ENCODE assay signal across 8 mouse cellular contexts in the genomic region with DNA sequence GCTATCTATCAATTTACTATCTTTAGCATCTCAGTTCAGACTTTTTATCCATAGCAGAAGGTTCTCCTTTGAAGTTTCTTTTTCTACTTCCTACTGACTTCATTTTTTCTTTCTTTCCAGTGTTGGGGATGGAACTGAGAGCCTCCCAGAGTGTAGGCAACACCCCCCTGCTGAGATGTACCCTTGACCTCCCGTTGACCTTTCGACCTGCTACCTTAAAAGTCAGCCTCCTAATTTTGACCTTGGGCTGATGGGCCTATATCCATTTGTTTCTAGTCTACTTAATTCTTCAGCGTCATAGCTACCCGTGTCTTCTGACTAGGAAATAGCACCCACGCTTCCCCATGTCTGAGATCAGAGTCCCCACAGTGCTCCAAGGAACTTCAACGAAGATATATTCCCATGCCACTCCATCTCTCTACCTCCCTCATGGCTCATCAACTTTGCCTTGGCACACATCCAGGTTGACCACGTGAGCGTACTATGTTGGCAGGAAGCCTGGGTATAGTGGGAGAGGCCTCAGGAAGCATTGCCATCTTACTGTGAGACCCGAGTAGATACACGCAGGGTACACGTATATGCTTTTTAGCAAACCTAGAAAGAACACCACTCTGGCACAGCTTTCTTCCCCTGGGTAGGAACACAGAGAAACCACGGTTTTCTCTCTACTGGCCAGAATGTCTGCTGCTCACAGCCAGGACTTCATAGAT. TPM values are rescaled to one million over a fixed set of nuclear protein-coding genes. Genes with fewer than 3 reads are reported as not detected.
DNase-seq lines count a peak whose midpoint lies in the region; ATAC-seq and TF ChIP-seq lines count a peak whose summit lies in the region.

No protein-coding gene starts in this region.

- peak overlapping the region; percentile 49 for H3K4me2 ChIP-seq in embryonic facial prominence, embryonic 14.5 days (ENCODE audit: low read depth, low read length)
- H3K4me2 ChIP-seq in heart, postnatal 0 days (ENCODE audit: low read depth, low read length) = peak overlapping the region; percentile 66
- peak overlapping the region; percentile 60 for H3K4me2 ChIP-seq in lung, embryonic 14.5 days

- TF ChIP-seq CTCF in heart, postnatal 0 days (IDR thresholded peaks at IDR 0.05; ENCODE audit: low read depth) = no peak
- TF ChIP-seq CTCF in lung, embryonic 14.5 days (IDR thresholded peaks at IDR 0.05; ENCODE audit: low read depth) = no peak

- ATAC-seq in embryonic facial prominence, embryonic 14.5 days (ENCODE audit: low read depth) = peak; percentile 79
- peak; percentile 82 for ATAC-seq in heart, postnatal 0 days (ENCODE audit: insufficient read depth, low read depth)
- ATAC-seq in lung, embryonic 14.5 days (ENCODE audit: insufficient read depth) = peak; percentile 64
- ATAC-seq in erythroblast, adult 5-6 weeks (replicated peaks; ENCODE audit: low FRiP score, poor library complexity, severe bottlenecking) = no peak

- H3K36me3 ChIP-seq in embryonic facial prominence, embryonic 14.5 days (ENCODE audit: control insufficient read depth, insufficient read depth, low read length) = no peaks in the 10 kb centered on the region
- H3K36me3 ChIP-seq in heart, postnatal 0 days (replicated peaks; ENCODE audit: control insufficient read depth, insufficient read depth, low read length) = no peaks in the 10 kb centered on the region
- no peaks in the 10 kb centered on the region for H3K36me3 ChIP-seq in lung, embryonic 14.5 days (ENCODE audit: insufficient read depth)

- H3K27ac ChIP-seq in embryonic facial prominence, embryonic 14.5 days (replicated peaks; ENCODE audit: low read depth, low read length) = peak overlapping the region; percentile 84
- peak overlapping the region; percentile 80 for H3K27ac ChIP-seq in heart, postnatal 0 days (ENCODE audit: low read depth)
- 0 out of 2 replicates have a peak overlapping the region, but pooled peaks have one; percentile 43 for H3K27ac ChIP-seq in lung, embryonic 14.5 days (ENCODE audit: low read depth)

- no peaks in the 10 kb centered on the region for H3K27me3 ChIP-seq in embryonic facial prominence, embryonic 14.5 days (replicated peaks; ENCODE audit: control insufficient read depth, insufficient read depth, low read length)
- no peaks in the 10 kb centered on the region for H3K27me3 ChIP-seq in heart, postnatal 0 days (ENCODE audit: control insufficient read depth, insufficient read depth, low read length)
- H3K27me3 ChIP-seq in lung, embryonic 14.5 days (ENCODE audit: insufficient read depth, low read length) = no peaks in the 10 kb centered on the region

- peak overlapping the region; percentile 23; the same call in 1 of the 2 replicates for H3K4me3 ChIP-seq in embryonic facial prominence, embryonic 14.5 days (ENCODE audit: low read depth, low read length)
- peak overlapping the region; percentile 26 for H3K4me3 ChIP-seq in heart, postnatal 0 days (ENCODE audit: low read depth, low read length)
- peak overlapping the region; percentile 13; the same call in 1 of the 2 replicates for H3K4me3 ChIP-seq in lung, embryonic 14.5 days (ENCODE audit: low read depth, low read length)

- 52% methylated on average over 12 of the region's 12 CpGs for WGBS in embryonic facial prominence, embryonic 14.5 days
- 37% methylated on average over 12 of the region's 12 CpGs for WGBS in heart, postnatal 0 days
- WGBS in large intestine, adult 2 months = 27% methylated on average over 12 of the region's 12 CpGs
- 45% methylated on average over 12 of the region's 12 CpGs for WGBS in lung, embryonic 14.5 days

- DNase-seq in 3T3-L1 (ENCODE audit: low read depth, low spot score) (peak; percentile 86), adipocyte (ENCODE audit: low spot score) (peak; percentile 74)
- DNase-seq in embryonic facial prominence, embryonic 14.5 days (ENCODE audit: low spot score) = peak; percentile 90
- DNase-seq in heart, postnatal 0 days (ENCODE audit: low spot score) = peak; percentile 87
- peak; percentile 95 for DNase-seq in large intestine, adult 2 months (ENCODE audit: low read depth, low spot score)
- peak; percentile 91 for DNase-seq in lung, embryonic 14.5 days
- peak; percentile 42 for DNase-seq in retina, postnatal 7 days (ENCODE audit: low read depth, low spot score)

- TF ChIP-seq EP300 in heart, postnatal 0 days (IDR thresholded peaks at IDR 0.05; ENCODE audit: low read depth) = no peak

- no peaks in the 10 kb centered on the region for H3K9me3 ChIP-seq in embryonic facial prominence, embryonic 14.5 days (ENCODE audit: control insufficient read depth, low read length)
- H3K9me3 ChIP-seq in heart, postnatal 0 days (replicated peaks; ENCODE audit: control insufficient read depth, low read length) = no peaks in the 10 kb centered on the region
- no peaks in the 10 kb centered on the region for H3K9me3 ChIP-seq in lung, embryonic 14.5 days (ENCODE audit: low read depth, low read length)

- peaks cover 6% of the 10 kb centered on the region for H3K4me1 ChIP-seq in embryonic facial prominence, embryonic 14.5 days (ENCODE audit: control insufficient read depth, insufficient read depth, low read length)
- H3K4me1 ChIP-seq in heart, postnatal 0 days (ENCODE audit: control insufficient read depth, insufficient read depth) = peaks cover 8% of the 10 kb centered on the region
- H3K4me1 ChIP-seq in lung, embryonic 14.5 days (ENCODE audit: insufficient read depth) = 0 out of 2 replicates have a peak, but pooled peaks cover 4% of the 10 kb centered on the region

- peak overlapping the region; percentile 42; the same call in 1 of the 2 replicates for H3K9ac ChIP-seq in embryonic facial prominence, embryonic 14.5 days (ENCODE audit: low read depth, low read length)
- peak overlapping the region; percentile 44; the same call in 1 of the 2 replicates for H3K9ac ChIP-seq in heart, postnatal 0 days (replicated peaks; ENCODE audit: low read depth, low read length)
- peak overlapping the region; percentile 31; the same call in 1 of the 2 replicates for H3K9ac ChIP-seq in lung, embryonic 14.5 days

RNA-seq across cellular contexts. Expression of a gene that starts 46.6 kb away (rescaled TPM):
- polyA plus RNA-seq in embryonic facial prominence, embryonic 14.5 days (2014; fragmentation: Nextera tagmentation; extraction: Ambion mirVana) = 16.6 and 17.0 TPM in 2 replicates
- not detected in 2 replicates for total RNA-seq in heart, postnatal 0 days (2014; rRNA removed; ENCODE audit: low replicate concordance)
- polyA plus RNA-seq in heart, postnatal 0 days (2015; fragmentation: Nextera tagmentation; extraction: Ambion mirVana) = 1.2 and 1.9 TPM in 2 replicates
- 0.17 TPM in 1 of 2 replicates, not detected in the other for polyA plus RNA-seq in large intestine, adult 2 months (2012; rRNA removed)
- polyA plus RNA-seq in lung, embryonic 14.5 days (2014; fragmentation: Nextera tagmentation; extraction: Ambion mirVana) = 2.0 and 4.0 TPM in 2 replicates
- total RNA-seq in erythroblast, adult 5-6 weeks (2015; ENCODE audit: low replicate concordance) = not detected in 2 replicates
- not detected in 2 replicates for total RNA-seq in erythroblast, adult 5-6 weeks (2017; ENCODE audit: low replicate concordance)

Comparison
In these comparisons a context has a peak if more than half of its experiments do, and no peak if none do; other contexts are left out.
1. DNase-seq: peak in every context shown above with its lines; median percentile 95 in large intestine, adult 2 months; 91 in lung, embryonic 14.5 days; 90 in embryonic facial prominence, embryonic 14.5 days; 87 in heart, postnatal 0 days; 86 in 3T3-L1; 74 in adipocyte; 42 in retina, postnatal 7 days.